Mouse (Mus musculus) mouse embryonic stem cell (cell line): Measurements from ENCODE around the gene Mgst3.

Source experiments
- in situ Hi-C, 2 experiments: fragments of 300-500 bp; cut with MboI; formaldehyde crosslinking; loops; 1 replicate in 1 of 2; 3 replicates in 1 of 2; pipeline ENCODE4 v1.14.3; 2019 to 2020; ENCODE audit warnings: low sequenced_read_pairs in 2 of 2, low pct_unique_long_range_greater_than_20kb in 1 of 2, mixed read lengths in 1 of 2; ENCODE audit not compliant: unreplicated experiment in 1 of 2

The Mgst3 gene

GRCm38 (mm10) chr1:167393683-167394492 is at the start of gene Mgst3:
Gene Mgst3 (minus strand): TSS chr1:167393841.
- in situ Hi-C loops: no loop called here

GRCm38 (mm10) chr1:167438231-167438885 is 44.7 kb upstream of the Mgst3 start:
- in situ Hi-C loops: loop anchor here in 1 of 2 experiments (25.0 kb wide), 1 partner anchor 474 kb away; no protein-coding TSS in a partner anchor

- in situ Hi-C loops: loop anchor here in 1 of 2 experiments (25.0 kb wide), 1 partner anchor 475 kb away; no protein-coding TSS in a partner anchor
Measured at GRCm38 (mm10) chr1:167437091-167437490, 43.5 kb upstream of the Mgst3 start.

- in situ Hi-C loops: loop anchor here in 1 of 2 experiments (25.0 kb wide), 1 partner anchor 476 kb away; no protein-coding TSS in a partner anchor
Measured at GRCm38 (mm10) chr1:167436186-167436975, 42.7 kb upstream of the Mgst3 start.

GRCm38 (mm10) chr1:167434931-167435330 is 41.3 kb upstream of the Mgst3 start:
- in situ Hi-C loops: loop anchor here in 1 of 2 experiments (25.0 kb wide), 1 partner anchor 477 kb away; no protein-coding TSS in a partner anchor

GRCm38 (mm10) chr1:167430976-167431676 is 37.5 kb upstream of the Mgst3 start:
- in situ Hi-C loops: loop anchor here in 1 of 2 experiments (25.0 kb wide), 1 partner anchor 481 kb away; no protein-coding TSS in a partner anchor

- in situ Hi-C loops: loop anchor here in 1 of 2 experiments (25.0 kb wide), 1 partner anchor 486 kb away; no protein-coding TSS in a partner anchor
Measured at GRCm38 (mm10) chr1:167426681-167427080, 33.0 kb upstream of the Mgst3 start.

- in situ Hi-C loops: loop anchor here in 1 of 2 experiments (25.0 kb wide), 1 partner anchor 487 kb away; no protein-coding TSS in a partner anchor
Measured at GRCm38 (mm10) chr1:167425572-167425971, 31.9 kb upstream of the Mgst3 start.

- in situ Hi-C loops: loop anchor here in 1 of 2 experiments (25.0 kb wide), 1 partner anchor 490 kb away; no protein-coding TSS in a partner anchor
Measured at GRCm38 (mm10) chr1:167422501-167423240, 29.0 kb upstream of the Mgst3 start.

GRCm38 (mm10) chr1:167414846-167415245 is 21.2 kb upstream of the Mgst3 start:
- in situ Hi-C loops: loop anchor here (5.0 to 25.0 kb wide), 2 partner anchors 227 to 497 kb away; no protein-coding TSS in a partner anchor

- in situ Hi-C loops: loop anchor here (5.0 to 25.0 kb wide), 2 partner anchors 230 to 500 kb away; no protein-coding TSS in a partner anchor
Measured at GRCm38 (mm10) chr1:167411991-167412715, 18.5 kb upstream of the Mgst3 start.

- in situ Hi-C loops: loop anchor here in 1 of 2 experiments (25.0 kb wide), 1 partner anchor 503 kb away; no protein-coding TSS in a partner anchor
Measured at GRCm38 (mm10) chr1:167409601-167410000, 16.0 kb upstream of the Mgst3 start.

- in situ Hi-C loops: loop anchor here in 1 of 2 experiments (25.0 kb wide), 1 partner anchor 507 kb away; no protein-coding TSS in a partner anchor
Measured at GRCm38 (mm10) chr1:167405237-167405636, 11.6 kb upstream of the Mgst3 start.

- in situ Hi-C loops: no loop called here
Measured at GRCm38 (mm10) chr1:167393281-167393680, 360 bp downstream of the Mgst3 start.

GRCm38 (mm10) chr1:167392687-167393086 is 954 bp downstream of the Mgst3 start:
- in situ Hi-C loops: no loop called here

- in situ Hi-C loops: no loop called here
Measured at GRCm38 (mm10) chr1:167392031-167392640, 1.5 kb downstream of the Mgst3 start.
